Mouse (Mus musculus): ENCODE results near the gene Bloc1s4.

Gene Bloc1s4

GRCm38 (mm10) chr5:36748536-36749061, at the start of gene Bloc1s4:
Bloc1s4 (minus strand) TSS chr5:36748650.
- peak; percentile 95 for DNase-seq (ENCODE audit: low read depth, low spot score)

DNA sequence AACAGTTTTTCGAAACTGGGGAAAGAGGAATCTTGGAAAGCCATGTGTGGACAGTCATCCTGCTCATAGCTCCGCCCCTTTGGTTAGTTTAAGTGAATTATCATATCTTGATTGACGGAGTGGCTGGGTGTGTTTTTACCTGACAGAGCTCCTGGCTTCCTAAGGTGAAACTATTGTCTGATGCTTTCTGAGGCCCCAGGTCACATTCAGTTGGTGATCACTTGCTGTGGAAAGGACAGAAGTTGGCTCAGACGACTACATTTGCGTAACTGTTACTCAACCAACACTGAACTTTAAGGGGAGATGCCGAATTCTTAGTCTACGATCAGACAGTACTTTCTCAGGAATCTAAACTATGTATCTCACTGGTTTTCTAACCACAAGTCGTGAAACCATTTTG, 48.8 kb upstream of the Bloc1s4 start:
- DNase-seq (ENCODE audit: low read depth, low spot score): no peak

- peak; percentile 97 for DNase-seq (ENCODE audit: low read depth, low spot score)
Observed at GRCm38 (mm10) chr5:36796296-36797014, 48.0 kb upstream of the Bloc1s4 start, which contains the start of gene Mrfap1. Mrfap1 (minus strand) TSS chr5:36796772.

- DNase-seq (ENCODE audit: low read depth, low spot score): peak; percentile 64
Observed at GRCm38 (mm10) chr5:36795647-36796295, 47.3 kb upstream of the Bloc1s4 start.

DNA sequence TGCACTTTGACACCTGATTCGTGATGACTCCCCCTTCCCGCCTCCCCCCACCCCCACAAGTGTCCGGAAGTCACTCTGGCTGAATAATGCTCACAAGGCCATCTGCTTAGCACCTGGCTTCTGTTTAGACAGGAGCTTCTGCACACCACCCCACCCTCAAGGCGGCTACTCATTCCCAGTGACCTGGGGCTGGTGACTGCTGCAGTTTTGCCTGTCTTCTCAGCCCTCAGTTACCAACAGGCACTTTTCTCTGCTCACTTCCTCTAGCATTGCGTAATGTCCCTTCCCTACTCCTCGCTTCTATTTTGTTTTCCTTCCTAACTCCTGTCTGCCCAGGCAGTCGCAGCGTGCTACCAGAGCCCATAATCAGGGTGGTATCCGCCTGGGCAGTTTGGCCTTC, 43.4 kb upstream of the Bloc1s4 start:
- no peak for DNase-seq (ENCODE audit: low read depth, low spot score)

- no peak for DNase-seq (ENCODE audit: low read depth, low spot score)
Observed at GRCm38 (mm10) chr5:36786052-36786451, 37.6 kb upstream of the Bloc1s4 start.

GRCm38 (mm10) chr5:36779512-36779911, 31.1 kb upstream of the Bloc1s4 start:
- no peak for DNase-seq (ENCODE audit: low read depth, low spot score)

GRCm38 (mm10) chr5:36778901-36779300, 30.5 kb upstream of the Bloc1s4 start:
- DNase-seq (ENCODE audit: low read depth, low spot score): no peak

DNA sequence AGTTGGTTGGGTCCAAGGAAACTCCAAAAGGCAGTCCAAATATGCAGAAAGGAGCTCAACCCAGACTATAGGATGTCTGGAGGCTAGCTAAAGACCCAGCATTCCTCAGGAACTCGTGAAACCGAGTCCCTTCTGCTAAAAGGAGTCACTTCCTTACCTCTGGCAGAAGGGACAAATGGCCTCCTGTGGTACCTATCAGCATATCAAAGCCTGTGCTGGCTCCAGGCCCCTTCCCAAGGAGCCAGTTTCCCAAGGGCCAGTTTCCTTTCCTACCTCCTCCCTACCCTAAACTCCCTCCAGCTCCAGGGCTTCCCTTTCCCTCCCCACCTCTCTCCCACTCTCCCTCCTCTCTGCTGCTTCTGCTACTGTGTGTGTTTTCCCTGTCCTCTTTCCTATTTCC, 28.7 kb upstream of the Bloc1s4 start:
- DNase-seq (ENCODE audit: low read depth, low spot score): no peak

GRCm38 (mm10) chr5:36776021-36776575, 27.6 kb upstream of the Bloc1s4 start:
- DNase-seq (ENCODE audit: low read depth, low spot score): no peak

GRCm38 (mm10) chr5:36775317-36775716, 26.9 kb upstream of the Bloc1s4 start:
- DNase-seq (ENCODE audit: low read depth, low spot score): no peak

GRCm38 (mm10) chr5:36772586-36772985, 24.1 kb upstream of the Bloc1s4 start:
- DNase-seq (ENCODE audit: low read depth, low spot score): peak; percentile 33

- no peak for DNase-seq (ENCODE audit: low read depth, low spot score)
Observed at GRCm38 (mm10) chr5:36769603-36770002, 21.2 kb upstream of the Bloc1s4 start.

- peak; percentile 43 for DNase-seq (ENCODE audit: low read depth, low spot score)
Observed at GRCm38 (mm10) chr5:36766958-36767703, 18.7 kb upstream of the Bloc1s4 start.

DNA sequence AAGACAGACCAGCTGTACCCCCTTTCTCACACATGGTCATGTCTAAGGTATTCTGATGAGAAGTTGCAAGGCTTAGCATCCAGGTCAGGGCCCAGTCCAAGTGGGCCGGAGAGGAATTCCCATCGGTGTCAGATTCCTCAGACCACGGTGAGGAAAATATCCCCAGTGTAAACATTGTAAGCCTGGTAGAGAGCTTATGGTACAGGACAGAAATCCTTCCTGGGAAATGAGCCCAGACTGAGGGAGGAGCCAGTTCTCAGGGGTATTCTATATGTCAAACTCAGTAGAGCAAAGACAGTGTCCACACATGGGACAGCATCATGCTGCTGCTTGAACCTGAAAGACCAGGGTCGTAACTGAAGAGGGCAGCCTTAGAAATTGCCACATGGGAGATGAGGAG, 11.4 kb upstream of the Bloc1s4 start:
- no peak for DNase-seq (ENCODE audit: low read depth, low spot score)

- DNase-seq (ENCODE audit: low read depth, low spot score): peak; percentile 60
Observed at GRCm38 (mm10) chr5:36757033-36757432, 8.6 kb upstream of the Bloc1s4 start.

GRCm38 (mm10) chr5:36750119-36751078, 1.9 kb upstream of the Bloc1s4 start:
- peak; percentile 56 for DNase-seq (ENCODE audit: low read depth, low spot score)

DNA sequence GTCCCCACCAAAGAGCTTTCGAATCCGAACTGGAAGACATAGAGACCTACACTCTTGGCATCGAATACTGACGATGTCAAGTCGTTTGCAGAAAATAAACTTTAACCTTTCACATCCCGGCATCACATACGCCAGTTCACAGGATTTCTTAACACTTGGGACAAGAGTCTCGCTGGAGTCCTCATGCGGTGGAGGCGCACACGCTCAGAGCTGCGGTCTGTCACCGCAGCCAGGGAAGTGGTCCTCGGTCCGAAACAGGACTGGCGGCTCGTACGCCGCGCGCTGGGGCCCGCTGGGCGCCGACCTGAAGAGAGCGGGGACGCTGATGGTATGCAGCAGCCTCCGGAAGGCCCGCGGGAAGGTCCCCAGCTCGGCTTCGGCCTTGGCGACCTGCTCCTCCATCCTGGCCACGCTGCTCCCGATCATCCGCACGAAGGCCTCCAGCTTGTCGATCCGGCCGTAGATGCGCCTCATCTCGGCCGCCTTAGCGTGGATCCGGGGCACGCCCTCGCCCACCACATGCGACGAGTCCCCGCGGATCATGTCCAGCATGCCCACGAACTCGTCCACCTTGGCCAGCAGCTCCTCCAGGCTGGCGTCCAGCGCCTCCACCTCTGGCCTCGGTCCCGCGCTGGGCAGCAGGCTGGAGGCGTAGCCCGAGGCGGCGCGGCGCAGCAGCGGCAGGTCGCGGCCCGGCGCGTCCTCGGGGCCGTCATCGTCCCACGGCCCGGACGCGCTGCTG, 485 bp downstream of the Bloc1s4 start:
- no peak for DNase-seq (ENCODE audit: low read depth, low spot score)

DNA sequence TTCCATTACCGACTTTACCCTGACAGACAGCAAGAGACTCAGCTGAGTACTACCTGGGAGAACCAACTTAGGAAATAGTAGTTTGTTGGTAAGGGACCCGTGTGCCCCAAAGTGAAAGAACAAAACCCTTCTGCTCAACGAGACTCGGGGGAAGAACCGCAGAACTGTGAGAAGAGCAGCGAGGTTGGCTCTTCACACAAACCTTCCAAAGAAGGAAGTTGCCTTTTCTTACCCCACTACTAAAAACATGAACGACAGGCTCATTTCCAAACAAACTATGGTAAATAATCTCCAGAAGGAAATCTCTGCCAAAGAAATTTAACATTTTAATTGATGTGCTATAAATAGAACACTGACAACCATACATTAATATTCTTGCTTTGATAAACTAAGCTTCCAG, 1.4 kb downstream of the Bloc1s4 start:
- peak; percentile 39 for DNase-seq (ENCODE audit: low read depth, low spot score)
